Mouse (Mus musculus) inflammation-experienced regulatory T-cells, adult 6 months (primary cell): ENCODE results near the gene Phactr2. TPM values are rescaled to one million over a fixed set of nuclear protein-coding genes. Genes with fewer than 3 reads are reported as not detected.
"Not testable (repeated sequence)": the region's sequence is repeated elsewhere in the genome, so short reads cannot be mapped to it uniquely, and the experiment has no call there.

Source experiments
- ATAC-seq: one replicate; pipeline ENCODE4 v1.8.0; 2017
- polyA plus RNA-seq, 3 experiments: library from polyadenylated mRNA; unstranded; fragments of 100-300 nt; shearing (Covaris generic); gene quantifications; one replicate each; pipeline ENCODE4 v1.2.1; 2017

The Phactr2 gene
- polyA plus RNA-seq, 3 experiments from 2014 or later = 3.6 to 4.7 (median 3.9) TPM

GRCm38 (mm10) chr10:13201741-13202293 is 272.4 kb downstream of the Phactr2 start:
- no peak for ATAC-seq

GRCm38 (mm10) chr10:13200862-13201261 is 273.4 kb downstream of the Phactr2 start:
- no peak for ATAC-seq

GRCm38 (mm10) chr10:13199234-13199633 is 275.0 kb downstream of the Phactr2 start:
- ATAC-seq = no peak

- no peak for ATAC-seq
Observed at GRCm38 (mm10) chr10:13196872-13197507, 277.2 kb downstream of the Phactr2 start.

GRCm38 (mm10) chr10:13193496-13193895 is 280.7 kb downstream of the Phactr2 start:
- ATAC-seq = not testable (repeated sequence)

GRCm38 (mm10) chr10:13192731-13193351 is 281.4 kb downstream of the Phactr2 start, which contains the start of gene Ltv1:
Gene Ltv1 (minus strand): TSS chr10:13193168.
- ATAC-seq = peak; percentile 99

GRCm38 (mm10) chr10:13189881-13190280 is 284.3 kb downstream of the Phactr2 start:
- ATAC-seq = no peak

GRCm38 (mm10) chr10:13186754-13187153 is 287.5 kb downstream of the Phactr2 start:
- no peak for ATAC-seq

GRCm38 (mm10) chr10:13184170-13184766 is 289.9 kb downstream of the Phactr2 start:
- ATAC-seq = no peak

GRCm38 (mm10) chr10:13180211-13180610 is 294.0 kb downstream of the Phactr2 start:
- no peak for ATAC-seq

GRCm38 (mm10) chr10:13177973-13178624 is 296.1 kb downstream of the Phactr2 start, which contains the start of gene Zc2hc1b:
Gene Zc2hc1b (minus strand): TSS chr10:13178023.
- no peak for ATAC-seq

GRCm38 (mm10) chr10:13175866-13176265 is 298.3 kb downstream of the Phactr2 start:
- ATAC-seq = no peak

GRCm38 (mm10) chr10:13172798-13173221 is 301.4 kb downstream of the Phactr2 start:
- no peak for ATAC-seq

- no peak for ATAC-seq
Observed at GRCm38 (mm10) chr10:13171461-13171860, 302.8 kb downstream of the Phactr2 start.

GRCm38 (mm10) chr10:13170739-13171448 is 303.3 kb downstream of the Phactr2 start:
- no peak for ATAC-seq

GRCm38 (mm10) chr10:13168461-13168860 is 305.8 kb downstream of the Phactr2 start:
- no peak for ATAC-seq

GRCm38 (mm10) chr10:13162031-13162430 is 312.2 kb downstream of the Phactr2 start:
- no peak for ATAC-seq

- no peak for ATAC-seq
Observed at GRCm38 (mm10) chr10:13160913-13161312, 313.3 kb downstream of the Phactr2 start.
